Comparison of ENCODE assay signal across 8 mouse cellular contexts in the genomic region with DNA sequence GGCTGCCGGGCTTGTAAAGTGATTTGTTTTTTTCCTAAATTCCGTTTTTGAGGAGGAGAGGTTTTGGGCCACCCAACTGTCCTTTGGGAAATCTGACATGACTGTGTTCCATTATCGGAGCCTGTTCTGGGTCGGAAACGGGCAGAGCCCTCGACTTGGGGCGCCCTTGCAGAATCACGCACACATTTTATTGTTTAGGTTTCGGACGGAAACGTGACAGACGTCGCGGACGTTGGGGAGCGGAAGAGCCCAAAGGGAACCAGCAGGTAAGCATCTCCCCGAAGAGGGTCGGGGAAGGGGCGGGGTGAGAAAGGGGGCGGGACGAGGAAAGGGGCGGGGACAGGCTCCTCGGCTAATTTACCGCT. TPM values are rescaled to one million over a fixed set of nuclear protein-coding genes. Genes with fewer than 3 reads are reported as not detected.
DNase-seq lines count a peak whose midpoint lies in the region; ATAC-seq and TF ChIP-seq lines count a peak whose summit lies in the region.

No protein-coding gene starts in this region.

- peak overlapping the region; percentile 78 for H3K9ac ChIP-seq in heart, embryonic 13.5 days
- H3K9ac ChIP-seq in ES-Bruce4 (ENCODE audit: low read depth, poor library complexity, severe bottlenecking), result peak overlapping the region; percentile 44
- H3K9ac ChIP-seq in forebrain, embryonic 16.5 days (replicated peaks; ENCODE audit: low read depth, low read length), result peak overlapping the region; percentile 81
- peak overlapping the region; percentile 58 for H3K9ac ChIP-seq in liver, postnatal 0 days (replicated peaks)

- H3K27ac ChIP-seq in heart, embryonic 13.5 days (replicated peaks), result peak overlapping the region; percentile 96
- H3K27ac ChIP-seq in ES-Bruce4 (ENCODE audit: insufficient read depth, low read length), result peak overlapping the region; percentile 73
- H3K27ac ChIP-seq in forebrain, embryonic 16.5 days (ENCODE audit: low read length), result peak overlapping the region; percentile 91
- H3K27ac ChIP-seq in liver, postnatal 0 days (ENCODE audit: low read depth), result peak overlapping the region; percentile 98

- no peak for DNase-seq in heart, postnatal 10 days
- DNase-seq in liver, postnatal 0 days, result no peak
- DNase-seq in embryo, embryonic 11 days, result no peak
- DNase-seq in right cerebral cortex, adult 2 months (ENCODE audit: low spot score in 2 of 2), result no peak
- DNase-seq in retina, postnatal 1 day, result no peak

- no peak for TF ChIP-seq CTCF in ES-Bruce4 (IDR thresholded peaks at IDR 0.05; ENCODE audit: low read depth, low read length)
- no peak for TF ChIP-seq CTCF in liver, postnatal 0 days (IDR thresholded peaks at IDR 0.05; ENCODE audit: low read depth)

- TF ChIP-seq EP300 in ES-Bruce4 (IDR thresholded peaks at IDR 0.05; ENCODE audit: insufficient read depth, low read depth, low read length), result no peak
- no peak for TF ChIP-seq EP300 in liver, postnatal 0 days (IDR thresholded peaks at IDR 0.05; ENCODE audit: low read depth)

- H3K4me1 ChIP-seq in heart, embryonic 13.5 days, result peaks cover 20% of the 10 kb centered on the region
- H3K4me1 ChIP-seq in ES-Bruce4 (ENCODE audit: control insufficient read depth, insufficient read depth, low read length), result peaks cover 3% of the 10 kb centered on the region
- peaks cover 9% of the 10 kb centered on the region for H3K4me1 ChIP-seq in forebrain, embryonic 16.5 days (replicated peaks; ENCODE audit: control insufficient read depth, insufficient read depth, low read length)
- peaks cover 16% of the 10 kb centered on the region for H3K4me1 ChIP-seq in liver, postnatal 0 days (ENCODE audit: insufficient read depth)

- no peaks in the 10 kb centered on the region for H3K9me3 ChIP-seq in heart, embryonic 13.5 days
- H3K9me3 ChIP-seq in ES-Bruce4 (replicated peaks; ENCODE audit: control insufficient read depth, insufficient read depth, low read length, poor library complexity, severe bottlenecking), result no peaks in the 10 kb centered on the region
- H3K9me3 ChIP-seq in forebrain, embryonic 16.5 days (ENCODE audit: control insufficient read depth, low read length), result no peaks in the 10 kb centered on the region
- no peaks in the 10 kb centered on the region for H3K9me3 ChIP-seq in liver, postnatal 0 days (ENCODE audit: low read length)

- peaks cover 30% of the 10 kb centered on the region for H3K36me3 ChIP-seq in heart, embryonic 13.5 days
- peaks cover 24% of the 10 kb centered on the region for H3K36me3 ChIP-seq in ES-Bruce4 (ENCODE audit: control insufficient read depth, insufficient read depth, low read length, poor library complexity, severe bottlenecking)
- H3K36me3 ChIP-seq in forebrain, embryonic 16.5 days (ENCODE audit: control insufficient read depth, insufficient read depth), result peaks cover 7% of the 10 kb centered on the region
- H3K36me3 ChIP-seq in liver, postnatal 0 days (replicated peaks; ENCODE audit: insufficient read depth, low read length), result peaks cover 5% of the 10 kb centered on the region; the same call in 1 of the 2 replicates

- peak; percentile 48 for TF ChIP-seq POLR2A in ES-Bruce4 (IDR thresholded peaks at IDR 0.05; ENCODE audit: insufficient read depth, low read length)

- no peak for ATAC-seq in heart, embryonic 13.5 days (ENCODE audit: extremely low read depth, insufficient number of reproducible peaks, low FRiP score, low TSS enrichment)
- no peak for ATAC-seq in forebrain, embryonic 16.5 days
- no peak for ATAC-seq in liver, postnatal 0 days

- under 1% methylated on average over 24 of the region's 24 CpGs for WGBS in heart, embryonic 13.5 days
- WGBS in forebrain, embryonic 16.5 days, result 1% methylated on average over 22 of the region's 24 CpGs
- WGBS in liver, postnatal 0 days (ENCODE audit: insufficient replicate concordance), result 1% methylated on average over 24 of the region's 24 CpGs

- H3K4me3 ChIP-seq in heart, embryonic 13.5 days, result peak overlapping the region; percentile 74
- peak overlapping the region; percentile 68 for H3K4me3 ChIP-seq in ES-Bruce4 (ENCODE audit: low read depth, low read length)
- peak overlapping the region; percentile 75 for H3K4me3 ChIP-seq in forebrain, embryonic 16.5 days (replicated peaks; ENCODE audit: low read length)
- H3K4me3 ChIP-seq in liver, postnatal 0 days (ENCODE audit: low read depth, low read length), result peak overlapping the region; percentile 92

- intact Hi-C loops in heart, postnatal 10 days (cut with DNase I), result loop anchor here (5.0 kb wide), 1 partner anchor 57 kb away; no protein-coding TSS in a partner anchor

- no peaks in the 10 kb centered on the region for H3K27me3 ChIP-seq in heart, embryonic 13.5 days (replicated peaks)
- no peaks in the 10 kb centered on the region for H3K27me3 ChIP-seq in ES-Bruce4 (ENCODE audit: control insufficient read depth, insufficient read depth, low read length, poor library complexity, severe bottlenecking)
- no peaks in the 10 kb centered on the region for H3K27me3 ChIP-seq in forebrain, embryonic 16.5 days (replicated peaks; ENCODE audit: control insufficient read depth, insufficient read depth, low read length)
- H3K27me3 ChIP-seq in liver, postnatal 0 days (ENCODE audit: insufficient read depth, low read length), result no peaks in the 10 kb centered on the region

- H3K4me2 ChIP-seq in heart, embryonic 13.5 days, result peak overlapping the region; percentile 77
- H3K4me2 ChIP-seq in forebrain, embryonic 16.5 days (ENCODE audit: low read length), result peak overlapping the region; percentile 53
- peak overlapping the region; percentile 93 for H3K4me2 ChIP-seq in liver, postnatal 0 days (ENCODE audit: low read depth, low read length)

RNA-seq across cellular contexts. Expression of a gene that starts 0.6 kb away (rescaled TPM):
- 5.7 and 7.4 TPM in 2 replicates for polyA plus RNA-seq in heart, embryonic 13.5 days (2015; fragmentation: Nextera tagmentation; extraction: Ambion mirVana)
- total RNA-seq in heart, postnatal 10 days (2021), result 10 to 100 TPM; 35.8 to 40.8 TPM
- polyA plus RNA-seq in ES-Bruce4 (2011; ENCODE audit: insufficient read depth, insufficient read length, low read depth, missing spikeins), result 107 and 113 TPM in 2 replicates
- 14.4 and 16.5 TPM in 2 replicates for polyA plus RNA-seq in forebrain, embryonic 16.5 days (2015; fragmentation: Nextera tagmentation; extraction: Ambion mirVana)
- 2.6 and 3.3 TPM in 2 replicates for polyA plus RNA-seq in liver, postnatal 0 days (2015; fragmentation: Nextera tagmentation; extraction: Ambion mirVana)
